Mouse (Mus musculus) right cerebral cortex, postnatal 25 days (tissue): ENCODE results near the gene Zfp260.
"Not testable (repeated sequence)": the region's sequence is repeated elsewhere in the genome, so short reads cannot be mapped to it uniquely, and the experiment has no call there.

Experiments used
- DNase-seq: peaks from one replicate; pipeline ENCODE4 v3.0.0; 2022

The Zfp260 gene

GRCm38 (mm10) chr7:30094646-30095429 is at the start of gene Zfp260:
TSS of gene Zfp260 (plus strand) at chr7:30094777.
- peak; percentile 89 for DNase-seq

- no peak for DNase-seq
Measured at GRCm38 (mm10) chr7:30048126-30048525, 46.5 kb upstream of the Zfp260 start.

GRCm38 (mm10) chr7:30050882-30051548 is 43.6 kb upstream of the Zfp260 start, which contains the start of gene Zfp14:
TSS of gene Zfp14 (minus strand) at chr7:30051380.
- peak; percentile 93 for DNase-seq

- DNase-seq, result no peak
Measured at GRCm38 (mm10) chr7:30053591-30053990, 41.0 kb upstream of the Zfp260 start.

GRCm38 (mm10) chr7:30060341-30060740 is 34.2 kb upstream of the Zfp260 start:
- DNase-seq, result no peak

GRCm38 (mm10) chr7:30062478-30062877 is 32.1 kb upstream of the Zfp260 start:
- DNase-seq, result no peak

- no peak for DNase-seq
Measured at GRCm38 (mm10) chr7:30064622-30065021, 30.0 kb upstream of the Zfp260 start.

GRCm38 (mm10) chr7:30072146-30073028 is 22.2 kb upstream of the Zfp260 start, which contains the start of gene Zfp82:
TSS of gene Zfp82 (minus strand) at chr7:30072900.
- peak; percentile 85 for DNase-seq

- DNase-seq, result peak; percentile 41
Measured at GRCm38 (mm10) chr7:30086524-30086923, 8.1 kb upstream of the Zfp260 start.

- DNase-seq, result no peak
Measured at GRCm38 (mm10) chr7:30089405-30089804, 5.2 kb upstream of the Zfp260 start.

- DNase-seq, result peak; percentile 96
Measured at GRCm38 (mm10) chr7:30090092-30090969, 4.2 kb upstream of the Zfp260 start, which contains the start of the genes Gm26920 and Zfp566. TSS of gene Gm26920 (minus strand) at chr7:30090410. TSS of gene Zfp566 (minus strand) at chr7:30090527.

- DNase-seq, result no peak
Measured at GRCm38 (mm10) chr7:30090970-30091585, 3.5 kb upstream of the Zfp260 start.

- DNase-seq, result no peak
Measured at GRCm38 (mm10) chr7:30092666-30093065, 1.9 kb upstream of the Zfp260 start.

- no peak for DNase-seq
Measured at GRCm38 (mm10) chr7:30093918-30094415, 610 bp upstream of the Zfp260 start.

- DNase-seq, result no peak
Measured at GRCm38 (mm10) chr7:30095551-30096125, 1.1 kb downstream of the Zfp260 start.

GRCm38 (mm10) chr7:30099297-30099696 is 4.7 kb downstream of the Zfp260 start:
- DNase-seq, result peak; percentile 80

GRCm38 (mm10) chr7:30116076-30116475 is 21.5 kb downstream of the Zfp260 start:
- no peak for DNase-seq

GRCm38 (mm10) chr7:30117935-30118334 is 23.4 kb downstream of the Zfp260 start:
- DNase-seq, result not testable (repeated sequence)

GRCm38 (mm10) chr7:30121308-30122187 is 27.0 kb downstream of the Zfp260 start, which contains the start of gene Zfp382:
TSS of gene Zfp382 (plus strand) at chr7:30121942.
- peak; percentile 93 for DNase-seq

- DNase-seq, result no peak
Measured at GRCm38 (mm10) chr7:30122188-30122530, 27.6 kb downstream of the Zfp260 start.
